Mouse (Mus musculus) cerebellum, adult 2 months (tissue): ENCODE data around the gene Mta1. TPM values are rescaled to one million over a fixed set of nuclear protein-coding genes. Genes with fewer than 3 reads are reported as not detected.

Experiments
- DNase-seq, 2 experiments: peaks; one replicate each; pipeline ENCODE4 v3.0.0; 2021
- H3K27ac ChIP-seq: fragments of 200-500 bp; 2 replicates; pipeline ENCODE4 v1.5.1; 2012; ENCODE audit warnings: low read length, control low read depth, inconsistent platforms; ENCODE audit not compliant: insufficient read depth
- H3K27me3 ChIP-seq: fragments of 200-500 bp; 2 replicates; pipeline ENCODE4 v1.6.1; 2012; ENCODE audit warnings: inconsistent platforms, mild to moderate bottlenecking, low read length, moderate library complexity; ENCODE audit not compliant: control insufficient read depth, insufficient read depth
- H3K4me1 ChIP-seq: fragments of 200-500 bp; 2 replicates; pipeline ENCODE4 v1.6.1; 2011; ENCODE audit warnings: low read length; ENCODE audit not compliant: control insufficient read depth, insufficient read depth
- H3K4me3 ChIP-seq: fragments of 200-500 bp; replicated peaks from 2 replicates; pipeline ENCODE3; 2011; ENCODE audit warnings: mild to moderate bottlenecking, low read depth, low read length, control low read depth; ENCODE audit not compliant: insufficient read depth
- CTCF ChIP-seq: fragments of 200-500 bp; IDR thresholded peaks from 2 replicates; pipeline ENCODE4 v1.5.1; 2011; ENCODE audit warnings: low read depth, mild to moderate bottlenecking, control low read depth, low read length, moderate library complexity, borderline replicate concordance; ENCODE audit not compliant: insufficient read depth
- POLR2A ChIP-seq: fragments of 200-500 bp; IDR thresholded peaks from 2 replicates; pipeline ENCODE4 v1.6.1; 2011; ENCODE audit warnings: low read length, control low read depth, borderline replicate concordance; ENCODE audit not compliant: insufficient read depth
- WGBS: fragments of 180-500 bp; shearing (Covaris S2); methylation state at CpG from one replicate; pipeline ENCODE4 v1.1.7; 2018; 5-methylcytosine and 5-hydroxymethylcytosine counted together
- polyA plus RNA-seq: library from polyadenylated mRNA; depleted of rRNA; stranded (reverse); fragments of >200 nt; gene quantifications from 2 replicates; pipeline ENCODE4 v1.2.3, GENCODE M21; 2012; rRNA removed

Gene Mta1
- polyA plus RNA-seq = 60.4 and 61.4 TPM in 2 replicates

- Histone ChIP-seq H3K27me3 (no peaks in the 10 kb centered on the region), H3K27ac (peak within 1 kb of the TSS; percentile 85), H3K4me3 (peak within 1 kb of the TSS; percentile 84), H3K4me1 (peaks cover 29% of the 10 kb centered on the region)
- under 1% methylated on average over 31 of the region's 53 CpGs for WGBS
- peak; percentile 64 to 72 for DNase-seq
- TF ChIP-seq CTCF (no peak), POLR2A (no peak)
Measured at GRCm38 (mm10) chr12:113097749-113098281, at the start of gene Mta1. Mta1 (plus strand) TSS chr12:113098278.

- WGBS = 92% methylated on average over 9 of the region's 9 CpGs
- H3K27ac ChIP-seq = no peak overlapping the region
- DNase-seq = no peak
- H3K4me3 ChIP-seq = no peak overlapping the region
- H3K27me3 ChIP-seq = no peaks in the 10 kb centered on the region
- H3K4me1 ChIP-seq = peaks cover 7% of the 10 kb centered on the region
- no peak for TF ChIP-seq CTCF
- no peak for TF ChIP-seq POLR2A
Measured at GRCm38 (mm10) chr12:113049836-113050235, 48.2 kb upstream of the Mta1 start.

GRCm38 (mm10) chr12:113050671-113051070 is 47.4 kb upstream of the Mta1 start:
- no peak overlapping the region for H3K4me3 ChIP-seq
- H3K4me1 ChIP-seq = peaks cover 3% of the 10 kb centered on the region
- no peaks in the 10 kb centered on the region for H3K27me3 ChIP-seq
- no peak for DNase-seq
- TF ChIP-seq POLR2A (no peak), CTCF (no peak)
- WGBS = 93% methylated on average over 12 of the region's 12 CpGs
- H3K27ac ChIP-seq = no peak overlapping the region

GRCm38 (mm10) chr12:113051628-113052403 is 46.3 kb upstream of the Mta1 start:
- no peak for DNase-seq
- no peak for TF ChIP-seq POLR2A
- TF ChIP-seq CTCF = no peak
- WGBS = 61% methylated on average over 9 of the region's 9 CpGs

GRCm38 (mm10) chr12:113056089-113056488 is 42.0 kb upstream of the Mta1 start:
- WGBS = 92% methylated on average over 8 of the region's 8 CpGs

More at GRCm38 (mm10) chr12:113051628-113052403, 46.3 kb upstream of the Mta1 start:
- Histone ChIP-seq H3K27me3 (no peaks in the 10 kb centered on the region), H3K27ac (no peak overlapping the region), H3K4me3 (no peak overlapping the region), H3K4me1 (peaks cover 3% of the 10 kb centered on the region)

GRCm38 (mm10) chr12:113060178-113060577 is 37.9 kb upstream of the Mta1 start:
- TF ChIP-seq CTCF = no peak
- TF ChIP-seq POLR2A = no peak
- Histone ChIP-seq H3K27me3 (no peaks in the 10 kb centered on the region), H3K4me3 (no peak overlapping the region), H3K27ac (no peak overlapping the region), H3K4me1 (no peaks in the 10 kb centered on the region)
- WGBS = 92% methylated on average over 5 of the region's 5 CpGs
- no peak for DNase-seq

More at GRCm38 (mm10) chr12:113056089-113056488, 42.0 kb upstream of the Mta1 start:
- no peaks in the 10 kb centered on the region for H3K4me1 ChIP-seq
- no peak overlapping the region for H3K4me3 ChIP-seq
- TF ChIP-seq CTCF = no peak
- TF ChIP-seq POLR2A = no peak
- no peak for DNase-seq
- no peak overlapping the region for H3K27ac ChIP-seq
- no peaks in the 10 kb centered on the region for H3K27me3 ChIP-seq

- no peak for TF ChIP-seq CTCF
- TF ChIP-seq POLR2A = no peak
- peaks cover 5% of the 10 kb centered on the region for H3K4me1 ChIP-seq
- H3K27ac ChIP-seq = no peak overlapping the region
- H3K27me3 ChIP-seq = no peaks in the 10 kb centered on the region
- WGBS = 87% methylated on average over 9 of the region's 9 CpGs
- H3K4me3 ChIP-seq = no peak overlapping the region
- no peak for DNase-seq
Measured at GRCm38 (mm10) chr12:113061606-113062005, 36.5 kb upstream of the Mta1 start.

GRCm38 (mm10) chr12:113062201-113062600 is 35.9 kb upstream of the Mta1 start:
- DNase-seq = no peak
- H3K4me1 ChIP-seq = peaks cover 10% of the 10 kb centered on the region
- no peaks in the 10 kb centered on the region for H3K27me3 ChIP-seq
- WGBS = 75% methylated on average over 10 of the region's 10 CpGs
- no peak overlapping the region for H3K27ac ChIP-seq
- no peak for TF ChIP-seq POLR2A
- TF ChIP-seq CTCF = no peak
- H3K4me3 ChIP-seq = no peak overlapping the region
